Mouse (Mus musculus): ENCODE results near the gene Dusp14. TPM values are rescaled to one million over a fixed set of nuclear protein-coding genes. Genes with fewer than 3 reads are reported as not detected.

The Dusp14 gene
- polyA plus RNA-seq, 1 experiment from 2014 or later, result 1.8 TPM

DNA sequence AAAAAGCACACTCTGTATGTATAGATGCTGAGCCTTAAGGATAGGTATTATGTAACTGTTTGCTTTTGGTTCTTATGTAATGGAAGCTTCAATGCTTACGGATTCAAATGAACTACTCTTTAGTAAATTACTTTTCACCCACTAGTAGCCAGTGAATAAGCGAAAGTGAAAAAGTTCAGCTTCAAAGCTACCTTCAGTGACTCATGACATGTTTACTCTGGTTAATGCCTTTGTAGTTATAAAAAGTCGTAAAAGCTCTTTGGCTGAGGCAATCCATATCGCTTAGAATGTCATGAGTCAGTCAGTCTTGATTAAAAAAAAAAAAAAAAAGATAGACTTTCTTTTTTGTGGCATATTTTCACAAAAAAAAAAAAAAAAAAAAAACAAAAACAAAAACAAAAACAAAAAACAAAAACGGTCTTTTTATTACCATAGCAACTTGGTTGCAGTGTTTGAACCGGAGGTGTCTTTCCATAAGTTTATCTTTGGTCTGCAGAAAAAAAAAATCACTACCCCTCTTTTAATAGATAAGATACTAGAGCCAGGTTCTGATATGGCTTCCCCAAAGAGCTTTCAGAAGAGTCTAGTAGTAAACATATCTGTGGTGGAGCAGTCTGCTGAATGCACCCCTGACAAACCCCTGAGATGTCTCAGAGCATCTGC is 52.8 kb downstream of the Dusp14 start:
- Histone ChIP-seq H3K36me3 (replicated peaks; ENCODE audit: insufficient read depth, low read length) (peaks cover 10% of the 10 kb centered on the region), H3K27me3 (ENCODE audit: insufficient read depth, low read length) (no peaks in the 10 kb centered on the region), H3K4me1 (ENCODE audit: insufficient read depth) (peaks cover 3% of the 10 kb centered on the region; the same call in 1 of the 2 replicates), H3K4me2 (ENCODE audit: low read depth, low read length) (no peak overlapping the region), H3K9me3 (ENCODE audit: low read length) (no peaks in the 10 kb centered on the region), H3K9ac (replicated peaks) (no peak overlapping the region; the same call in 1 of the 2 replicates), H3K4me3 (ENCODE audit: low read depth, low read length) (no peak overlapping the region), H3K27ac (ENCODE audit: low read depth) (peak overlapping the region; percentile 89)
- no peak for TF ChIP-seq EP300 (IDR thresholded peaks at IDR 0.05; ENCODE audit: low read depth)
- TF ChIP-seq CTCF (IDR thresholded peaks at IDR 0.05; ENCODE audit: low read depth), result no peak
- no peak for DNase-seq
- ATAC-seq, result no peak
- 61% methylated on average over 6 of the region's 6 CpGs for WGBS (ENCODE audit: insufficient replicate concordance)

DNA sequence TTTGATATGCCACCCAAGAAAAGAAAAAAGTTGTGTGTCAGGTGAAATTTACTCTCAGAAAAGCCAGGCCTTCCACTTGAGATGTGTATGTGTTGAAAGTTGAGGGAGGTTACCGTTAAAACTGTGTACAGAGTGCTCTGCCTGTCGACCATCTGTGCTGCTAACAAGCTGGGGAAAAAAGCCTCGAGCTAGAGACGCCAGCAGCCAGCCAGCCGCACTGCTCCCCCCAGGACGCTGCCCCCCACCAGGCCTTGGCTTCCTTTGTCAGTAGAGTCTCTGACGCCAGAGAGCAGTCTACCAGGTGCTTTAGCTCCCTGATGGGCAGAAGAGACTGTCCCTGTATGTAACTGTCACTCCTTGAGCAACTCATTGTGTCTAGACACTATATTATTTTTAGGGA is 56.0 kb downstream of the Dusp14 start:
- TF ChIP-seq CTCF (IDR thresholded peaks at IDR 0.05; ENCODE audit: low read depth) (no peak), EP300 (IDR thresholded peaks at IDR 0.05; ENCODE audit: low read depth) (no peak)
- DNase-seq (no peak), ATAC-seq (no peak)
- H3K9me3 ChIP-seq (ENCODE audit: low read length), result no peaks in the 10 kb centered on the region
- H3K4me3 ChIP-seq (ENCODE audit: low read depth, low read length), result no peak overlapping the region
- H3K4me2 ChIP-seq (ENCODE audit: low read depth, low read length), result no peak overlapping the region
- H3K4me1 ChIP-seq (ENCODE audit: insufficient read depth), result peaks cover 3% of the 10 kb centered on the region; the same call in 1 of the 2 replicates
- H3K36me3 ChIP-seq (replicated peaks; ENCODE audit: insufficient read depth, low read length), result peaks cover 30% of the 10 kb centered on the region
- H3K9ac ChIP-seq (replicated peaks), result no peak overlapping the region
- 55% methylated on average over 7 of the region's 7 CpGs for WGBS (ENCODE audit: insufficient replicate concordance)
- H3K27me3 ChIP-seq (ENCODE audit: insufficient read depth, low read length), result no peaks in the 10 kb centered on the region
- H3K27ac ChIP-seq (ENCODE audit: low read depth), result no peak overlapping the region

DNA sequence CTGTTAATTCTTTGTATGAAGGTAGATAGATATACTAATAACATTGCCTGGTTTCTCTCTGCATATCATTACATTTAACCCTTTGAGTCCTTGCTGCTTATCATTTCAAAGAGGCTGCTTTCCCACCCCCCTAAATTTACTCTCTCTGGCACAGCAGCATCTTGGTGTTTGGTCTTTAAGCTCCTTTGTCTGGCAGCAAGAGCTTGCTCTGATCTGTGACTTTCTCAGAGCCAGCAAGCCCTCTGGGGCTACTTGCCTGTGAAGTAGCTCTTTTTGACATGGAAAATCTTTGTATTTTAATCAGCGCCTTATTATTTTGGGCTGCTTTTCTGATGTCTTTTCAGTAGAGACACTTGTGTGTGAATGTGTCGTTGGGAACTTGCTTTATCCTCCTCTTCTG is 57.5 kb downstream of the Dusp14 start:
- WGBS (ENCODE audit: insufficient replicate concordance), result 69% methylated on average over 2 of the region's 2 CpGs
- Histone ChIP-seq H3K4me1 (ENCODE audit: insufficient read depth) (no peaks in the 10 kb centered on the region; the same call in 1 of the 2 replicates), H3K27me3 (ENCODE audit: insufficient read depth, low read length) (no peaks in the 10 kb centered on the region), H3K27ac (ENCODE audit: low read depth) (no peak overlapping the region), H3K4me2 (ENCODE audit: low read depth, low read length) (no peak overlapping the region), H3K9ac (replicated peaks) (no peak overlapping the region), H3K36me3 (replicated peaks; ENCODE audit: insufficient read depth, low read length) (peaks cover 31% of the 10 kb centered on the region), H3K9me3 (ENCODE audit: low read length) (no peaks in the 10 kb centered on the region), H3K4me3 (ENCODE audit: low read depth, low read length) (no peak overlapping the region)
- no peak for ATAC-seq
- DNase-seq, result no peak
- no peak for TF ChIP-seq EP300 (IDR thresholded peaks at IDR 0.05; ENCODE audit: low read depth)
- TF ChIP-seq CTCF (IDR thresholded peaks at IDR 0.05; ENCODE audit: low read depth), result no peak

DNA sequence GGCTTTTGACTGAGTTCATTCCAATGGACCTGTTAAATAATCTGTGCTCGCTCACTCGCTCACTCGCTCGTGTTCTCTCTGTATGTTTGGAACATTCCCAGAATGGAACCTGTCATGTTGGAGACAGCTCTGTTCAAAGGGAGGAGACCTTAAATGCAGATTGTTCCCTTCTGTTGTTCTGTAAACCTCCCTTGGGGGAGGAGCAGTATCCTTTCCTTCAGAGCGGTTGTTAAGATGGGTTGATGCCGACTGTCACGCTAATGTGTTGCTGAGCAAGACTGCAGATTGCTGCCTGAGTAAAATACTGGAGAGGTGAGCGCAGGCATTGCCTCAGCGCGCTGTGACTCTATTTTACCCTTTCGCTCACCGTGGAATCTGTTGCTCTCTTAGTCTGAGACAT is 58.0 kb downstream of the Dusp14 start:
- WGBS (ENCODE audit: insufficient replicate concordance), result 76% methylated on average over 12 of the region's 12 CpGs
- H3K9ac ChIP-seq (replicated peaks), result no peak overlapping the region
- TF ChIP-seq EP300 (IDR thresholded peaks at IDR 0.05; ENCODE audit: low read depth), result no peak
- TF ChIP-seq CTCF (IDR thresholded peaks at IDR 0.05; ENCODE audit: low read depth), result no peak
- H3K4me2 ChIP-seq (ENCODE audit: low read depth, low read length), result no peak overlapping the region
- H3K9me3 ChIP-seq (ENCODE audit: low read length), result no peaks in the 10 kb centered on the region
- ATAC-seq, result no peak
- H3K4me1 ChIP-seq (ENCODE audit: insufficient read depth), result no peaks in the 10 kb centered on the region; the same call in 1 of the 2 replicates
- H3K36me3 ChIP-seq (replicated peaks; ENCODE audit: insufficient read depth, low read length), result peaks cover 31% of the 10 kb centered on the region
- H3K27ac ChIP-seq (ENCODE audit: low read depth), result no peak overlapping the region
- H3K4me3 ChIP-seq (ENCODE audit: low read depth, low read length), result no peak overlapping the region
- no peak for DNase-seq
- no peaks in the 10 kb centered on the region for H3K27me3 ChIP-seq (ENCODE audit: insufficient read depth, low read length)

DNA sequence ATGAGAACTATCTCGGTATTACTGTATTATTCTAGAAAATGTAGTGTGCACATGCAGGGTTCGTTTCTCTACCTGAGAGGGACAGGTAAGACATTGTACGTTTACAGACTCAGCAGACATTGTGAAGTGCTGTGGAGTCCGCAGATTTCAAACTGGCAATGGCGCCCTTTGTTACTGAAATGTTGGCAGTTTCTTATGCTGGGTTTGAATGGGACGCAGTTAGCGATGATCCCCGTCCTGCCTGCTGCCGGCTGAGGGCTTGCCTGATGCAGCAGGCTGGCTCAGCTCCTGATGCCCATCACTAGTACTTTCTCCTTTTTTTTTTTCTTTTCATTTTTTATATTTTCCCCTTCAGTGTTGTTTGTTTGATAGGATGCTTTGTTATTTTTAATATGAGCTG is 58.6 kb downstream of the Dusp14 start:
- TF ChIP-seq CTCF (IDR thresholded peaks at IDR 0.05; ENCODE audit: low read depth) (no peak), EP300 (IDR thresholded peaks at IDR 0.05; ENCODE audit: low read depth) (no peak)
- 86% methylated on average over 9 of the region's 9 CpGs for WGBS (ENCODE audit: insufficient replicate concordance)
- Histone ChIP-seq H3K4me2 (ENCODE audit: low read depth, low read length) (no peak overlapping the region), H3K9me3 (ENCODE audit: low read length) (no peaks in the 10 kb centered on the region), H3K27ac (ENCODE audit: low read depth) (no peak overlapping the region), H3K36me3 (replicated peaks; ENCODE audit: insufficient read depth, low read length) (peaks cover 31% of the 10 kb centered on the region), H3K4me3 (ENCODE audit: low read depth, low read length) (no peak overlapping the region), H3K9ac (replicated peaks) (no peak overlapping the region), H3K27me3 (ENCODE audit: insufficient read depth, low read length) (no peaks in the 10 kb centered on the region), H3K4me1 (ENCODE audit: insufficient read depth) (no peaks in the 10 kb centered on the region; the same call in 1 of the 2 replicates)
- DNase-seq (no peak), ATAC-seq (no peak)

- WGBS (ENCODE audit: insufficient replicate concordance), result 87% methylated on average over 9 of the region's 9 CpGs
- ATAC-seq (no peak), DNase-seq (no peak)
- Histone ChIP-seq H3K27me3 (ENCODE audit: insufficient read depth, low read length) (no peaks in the 10 kb centered on the region), H3K9ac (replicated peaks) (no peak overlapping the region), H3K4me1 (ENCODE audit: insufficient read depth) (no peaks in the 10 kb centered on the region), H3K4me2 (ENCODE audit: low read depth, low read length) (no peak overlapping the region), H3K9me3 (ENCODE audit: low read length) (no peaks in the 10 kb centered on the region), H3K27ac (ENCODE audit: low read depth) (no peak overlapping the region), H3K4me3 (ENCODE audit: low read depth, low read length) (no peak overlapping the region), H3K36me3 (replicated peaks; ENCODE audit: insufficient read depth, low read length) (peaks cover 33% of the 10 kb centered on the region)
- TF ChIP-seq CTCF (IDR thresholded peaks at IDR 0.05; ENCODE audit: low read depth), result peak; percentile 37
- no peak for TF ChIP-seq EP300 (IDR thresholded peaks at IDR 0.05; ENCODE audit: low read depth)
Measured at GRCm38 (mm10) chr11:84009001-84009400, 60.1 kb downstream of the Dusp14 start.
